ENCODE assay signal across 1 mouse cellular context in the genomic region with DNA sequence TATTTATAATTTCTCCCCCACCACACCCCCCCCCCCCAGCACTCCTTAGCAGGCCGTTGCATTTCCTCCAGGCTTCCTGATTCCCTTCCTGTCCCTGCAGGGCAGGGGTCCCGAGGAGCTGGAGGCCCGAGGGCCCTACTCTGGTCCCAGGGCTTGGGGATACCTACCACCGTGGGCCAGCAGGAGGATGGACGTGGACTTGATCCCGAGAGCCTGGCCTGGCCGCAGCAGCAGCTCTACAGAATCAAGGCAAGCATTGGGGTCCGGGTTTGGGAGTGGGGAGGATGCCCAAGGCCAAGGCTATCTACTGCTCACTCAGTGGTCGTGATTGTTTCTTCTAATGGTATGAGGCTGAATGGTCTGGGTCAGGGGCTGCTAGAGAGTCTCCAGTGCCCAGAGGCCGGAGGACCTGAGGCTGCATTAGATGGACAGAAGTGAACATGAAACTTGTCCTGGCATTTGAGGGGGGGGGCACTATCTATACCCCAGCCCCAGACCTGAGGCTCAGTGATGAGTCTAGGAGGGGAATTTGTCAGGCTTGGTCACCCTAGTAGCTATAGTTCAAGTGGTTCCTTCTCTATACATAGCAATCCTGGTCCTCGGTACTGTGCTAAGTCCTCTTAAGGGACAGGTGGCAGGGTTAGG.
TF ChIP-seq lines count a peak whose summit lies in the region.

No protein-coding gene starts in this region.

TF ChIP-seq in MEL, 35 proteins besides CTCF, POLR2A, EP300 and RAD21:
- TF ChIP-seq HCFC1 (IDR thresholded peaks at IDR 0.05; ENCODE audit: low read depth, low read length): no peak
- no peak for TF ChIP-seq ZKSCAN1 (IDR thresholded peaks at IDR 0.05; ENCODE audit: low read depth, low read length)
- TF ChIP-seq GATA1 (IDR thresholded peaks at IDR 0.05; ENCODE audit: low read depth, low read length): no peak
- no peak for TF ChIP-seq CHD2 (IDR thresholded peaks at IDR 0.05; ENCODE audit: low read length)
- no peak for TF ChIP-seq MEF2A (IDR thresholded peaks at IDR 0.05; ENCODE audit: extremely low read depth, insufficient replicate concordance, low read depth, low read length, poor library complexity, severe bottlenecking)
- TF ChIP-seq RCOR1 (IDR thresholded peaks at IDR 0.05; ENCODE audit: low read depth, low read length): no peak
- TF ChIP-seq MAX (IDR thresholded peaks at IDR 0.05; ENCODE audit: low read length): no peak
- TF ChIP-seq MAFK (IDR thresholded peaks at IDR 0.05; ENCODE audit: borderline replicate concordance, low read depth, low read length): no peak
- TF ChIP-seq MYB (IDR thresholded peaks at IDR 0.05; ENCODE audit: low read depth, low read length): no peak
- no peak for TF ChIP-seq E2F4 (IDR thresholded peaks at IDR 0.05; ENCODE audit: borderline replicate concordance, low read depth, low read length)
- TF ChIP-seq UBTF (IDR thresholded peaks at IDR 0.05; ENCODE audit: borderline replicate concordance, insufficient read depth, low read depth, low read length): no peak
- TF ChIP-seq ZC3H11A (IDR thresholded peaks at IDR 0.05; ENCODE audit: low read depth, low read length): no peak
- no peak for TF ChIP-seq SMC3 (IDR thresholded peaks at IDR 0.05; ENCODE audit: low read depth, low read length)
- TF ChIP-seq GABPA (IDR thresholded peaks at IDR 0.05; ENCODE audit: low read depth, low read length): no peak
- no peak for TF ChIP-seq MYC (IDR thresholded peaks at IDR 0.05; ENCODE audit: low read depth, low read length)
- no peak for TF ChIP-seq POLR2AphosphoS2 (IDR thresholded peaks at IDR 0.05; ENCODE audit: low read length)
